Mouse (Mus musculus): ENCODE data around the gene Olfr767.
"Not testable (repeated sequence)": the region's sequence is repeated elsewhere in the genome, so short reads cannot be mapped to it uniquely, and the experiment has no call there.

The Olfr767 gene

GRCm38 (mm10) chr10:129082810-129083209 lies at the start of gene Olfr767:
Gene Olfr767, minus strand, starts transcription at chr10:129082910.
- not testable (repeated sequence) for DNase-seq

DNA sequence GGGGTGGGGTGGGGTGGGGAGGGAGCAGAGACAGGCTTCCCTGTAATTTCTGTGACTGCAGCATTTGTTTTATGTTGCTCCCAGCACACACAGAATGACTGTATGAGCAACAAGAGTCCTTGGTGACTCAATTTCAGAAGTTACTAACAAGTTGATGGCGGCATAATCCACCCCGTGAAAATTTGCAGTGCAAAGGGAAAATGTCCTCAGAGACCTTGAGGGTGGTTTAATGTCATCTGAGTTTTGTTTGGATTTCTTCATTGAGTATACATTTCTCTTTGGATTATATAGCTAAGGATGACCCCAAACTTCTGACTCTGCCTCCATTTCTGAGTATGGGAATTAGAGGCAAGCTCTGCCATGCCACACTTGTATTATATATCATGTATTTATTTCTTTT lies 35.1 kb upstream of the Olfr767 start, which contains the start of gene Olfr769:
Gene Olfr769, minus strand, starts transcription at position 101 of the 400 bp plus-strand sequence.
- no peak for DNase-seq

- DNase-seq = no peak
Measured at GRCm38 (mm10) chr10:129115146-129115545, 32.4 kb upstream of the Olfr767 start.

DNA sequence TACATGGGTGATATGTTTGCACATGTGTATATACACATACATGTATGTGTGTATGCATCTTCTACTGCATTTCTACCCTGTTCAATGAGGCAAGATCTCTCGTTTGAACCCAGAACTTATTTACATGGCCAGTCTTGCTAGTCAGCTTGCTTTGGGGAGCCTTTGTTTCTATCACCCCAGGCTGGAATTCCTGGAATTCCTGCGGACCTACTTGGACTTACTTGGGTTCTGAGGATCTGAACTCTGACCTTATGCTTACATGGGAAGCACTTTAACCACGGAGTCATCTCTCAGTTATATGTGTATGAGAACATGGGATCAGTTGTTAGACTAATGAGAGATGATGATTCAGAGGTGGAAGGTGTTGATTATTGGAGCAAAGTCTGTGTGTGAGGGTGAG lies 18.5 kb upstream of the Olfr767 start:
- DNase-seq = no peak

DNA sequence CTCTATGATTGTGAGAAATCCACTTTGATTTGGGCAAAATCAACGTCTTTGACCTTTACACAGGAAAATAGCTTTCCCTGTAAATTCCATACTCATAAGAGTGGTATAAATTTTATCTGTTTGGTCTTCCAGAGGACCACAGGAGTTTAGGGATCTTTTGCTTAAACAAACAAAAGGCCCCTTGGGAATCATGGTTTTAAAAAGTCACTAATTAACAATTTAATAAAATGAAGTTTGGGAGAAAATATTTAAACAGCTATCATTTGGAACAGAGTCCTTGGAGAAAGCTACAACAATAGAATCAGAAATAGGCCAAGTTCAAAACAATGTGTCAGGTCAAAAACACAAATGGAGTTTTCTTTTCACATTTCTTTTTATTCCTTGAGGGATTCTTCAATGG lies 16.6 kb upstream of the Olfr767 start, which contains the start of gene Olfr768:
Gene Olfr768, minus strand, starts transcription at position 101 of the 400 bp plus-strand sequence.
- DNase-seq = no peak

DNA sequence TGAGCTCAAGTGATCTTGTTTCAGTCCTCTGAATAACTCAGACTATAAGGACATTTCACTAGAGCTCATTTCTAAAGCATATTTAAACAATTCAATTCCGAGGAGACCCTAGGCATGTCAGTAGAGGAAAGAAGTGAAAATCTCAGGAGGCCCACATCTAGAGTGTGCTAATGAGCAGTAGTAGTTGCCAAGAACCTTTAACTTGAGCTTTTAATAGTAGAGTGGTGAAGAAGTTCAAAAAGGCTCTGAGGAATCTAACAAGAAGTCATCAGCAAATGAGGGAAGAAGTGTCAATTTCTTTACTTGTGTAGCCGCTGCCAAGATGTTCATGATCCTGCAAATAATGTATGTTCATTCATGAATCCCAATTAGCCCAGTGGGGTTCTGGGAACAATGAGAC lies 13.8 kb downstream of the Olfr767 start, which contains the start of gene Olfr766-ps1:
Gene Olfr766-ps1, minus strand, starts transcription at position 101 of the 400 bp plus-strand sequence.
- DNase-seq = no peak

- DNase-seq = not testable (repeated sequence)
Measured at GRCm38 (mm10) chr10:129049898-129050297, 32.8 kb downstream of the Olfr767 start, which contains the start of gene Olfr765. Gene Olfr765, minus strand, starts transcription at chr10:129049998.

- DNase-seq = no peak
Measured at GRCm38 (mm10) chr10:129039796-129040195, 42.9 kb downstream of the Olfr767 start, which contains the start of gene Olfr764-ps1. Gene Olfr764-ps1, minus strand, starts transcription at chr10:129039896.

DNA sequence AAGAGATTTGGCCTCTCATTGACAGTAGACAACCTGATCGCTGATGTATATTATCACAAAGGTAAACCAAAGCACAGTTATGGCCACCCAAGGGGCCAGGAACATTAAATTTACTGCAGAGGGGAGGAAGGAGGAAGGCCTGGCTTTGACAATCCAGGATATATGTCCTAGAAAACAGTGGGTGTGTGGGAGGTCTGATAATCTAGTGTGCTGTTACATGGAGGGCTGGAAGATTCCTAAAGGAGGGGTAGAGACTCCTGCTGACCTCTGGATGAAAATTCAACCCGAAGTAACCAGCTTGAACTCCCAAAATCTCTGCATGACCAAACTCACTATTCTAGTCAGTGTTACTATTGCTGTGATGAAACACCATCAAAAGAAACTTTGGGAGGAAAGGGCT lies 54.4 kb downstream of the Olfr767 start:
- DNase-seq = no peak

- peak; percentile 77 to 84 for DNase-seq
Measured at GRCm38 (mm10) chr10:129026018-129026662, 56.6 kb downstream of the Olfr767 start.

Measured in cerebellum, postnatal 10 days (tissue).